Mouse (Mus musculus): ENCODE measurements around the gene Ly6g6d.

Gene Ly6g6d

GRCm38 (mm10) chr17:35100196-35100765 is 22.4 kb upstream of the Ly6g6d start:
- DNase-seq (ENCODE audit: low read depth, low spot score) = no peak

- no peak for DNase-seq (ENCODE audit: low read depth, low spot score)
These were observed 19.3 kb upstream of the Ly6g6d start for GRCm38 (mm10) chr17:35097164-35097655.

- no peak for DNase-seq (ENCODE audit: low read depth, low spot score)
These were observed 18.7 kb upstream of the Ly6g6d start for GRCm38 (mm10) chr17:35096597-35096996.

GRCm38 (mm10) chr17:35094475-35095365 is 16.9 kb upstream of the Ly6g6d start:
- no peak for DNase-seq (ENCODE audit: low read depth, low spot score)

- DNase-seq (ENCODE audit: low read depth, low spot score) = no peak
These were observed 14.7 kb upstream of the Ly6g6d start for GRCm38 (mm10) chr17:35092403-35093198.

GRCm38 (mm10) chr17:35090166-35090932 is 12.5 kb upstream of the Ly6g6d start:
- DNase-seq (ENCODE audit: low read depth, low spot score) = no peak

GRCm38 (mm10) chr17:35088825-35089644 is 11.2 kb upstream of the Ly6g6d start, which contains the start of gene Abhd16a:
Abhd16a (plus strand) TSS chr17:35089263.
- DNase-seq (ENCODE audit: low read depth, low spot score) = peak; percentile 95

GRCm38 (mm10) chr17:35088151-35088550 is 10.3 kb upstream of the Ly6g6d start:
- DNase-seq (ENCODE audit: low read depth, low spot score) = peak; percentile 46

- no peak for DNase-seq (ENCODE audit: low read depth, low spot score)
These were observed 7.5 kb upstream of the Ly6g6d start, which contains the start of gene Ly6g6f for GRCm38 (mm10) chr17:35085208-35085865. Ly6g6f (minus strand) TSS chr17:35085610.

- DNase-seq (ENCODE audit: low read depth, low spot score) = no peak
These were observed 6.1 kb upstream of the Ly6g6d start for GRCm38 (mm10) chr17:35083929-35084497.

GRCm38 (mm10) chr17:35082841-35083576 is 5.1 kb upstream of the Ly6g6d start:
- no peak for DNase-seq (ENCODE audit: low read depth, low spot score)

GRCm38 (mm10) chr17:35080710-35081109 is 2.8 kb upstream of the Ly6g6d start:
- no peak for DNase-seq (ENCODE audit: low read depth, low spot score)

- DNase-seq (ENCODE audit: low read depth, low spot score) = no peak
These were observed 2.4 kb upstream of the Ly6g6d start for GRCm38 (mm10) chr17:35080248-35080647.

- no peak for DNase-seq (ENCODE audit: low read depth, low spot score)
These were observed 1.9 kb upstream of the Ly6g6d start for GRCm38 (mm10) chr17:35079778-35080177.

- peak; percentile 40 for DNase-seq (ENCODE audit: low read depth, low spot score)
These were observed 580 bp downstream of the Ly6g6d start for GRCm38 (mm10) chr17:35077285-35077684.

GRCm38 (mm10) chr17:35076507-35077176 is 1.2 kb downstream of the Ly6g6d start, which contains the start of gene Ly6g6e:
Ly6g6e (plus strand) TSS chr17:35076902.
- DNase-seq (ENCODE audit: low read depth, low spot score) = peak; percentile 74

- no peak for DNase-seq (ENCODE audit: low read depth, low spot score)
These were observed 3.8 kb downstream of the Ly6g6d start for GRCm38 (mm10) chr17:35074097-35074496.

GRCm38 (mm10) chr17:35071454-35071853 is 6.4 kb downstream of the Ly6g6d start:
- DNase-seq (ENCODE audit: low read depth, low spot score) = no peak
